Mouse (Mus musculus) liver, embryonic 14.5 days (tissue): Measurements from ENCODE around the gene Slc7a10. TPM values are rescaled to one million over a fixed set of nuclear protein-coding genes. Genes with fewer than 3 reads are reported as not detected.
A peak's percentile ranks its signal among the peaks of the same experiment; 100 is the strongest.

Source experiments
- ATAC-seq: fragments of 200-750 bp; cut with Nextera tagmentation; 2 replicates; pipeline ENCODE4 v1.8.0; 2017; ENCODE audit warnings: moderate number of reproducible peaks, mild to moderate bottlenecking, moderate library complexity; ENCODE audit not compliant: insufficient read depth
- DNase-seq, 3 experiments: peaks; one replicate each; pipeline ENCODE4 v3.0.0-alpha.2; 2012 to 2013; ENCODE audit warnings: low read depth in 3 of 3, low spot score in 3 of 3
- H3K27ac ChIP-seq: fragments of 300-500 bp; sonication (generic); 2 replicates; pipeline ENCODE4 v1.5.1; 2014; ENCODE audit warnings: moderate library complexity, mild to moderate bottlenecking, control low read depth, inconsistent platforms
- H3K27me3 ChIP-seq: fragments of 300-500 bp; sonication (generic); 2 replicates; pipeline ENCODE4 v1.6.1; 2014; ENCODE audit warnings: mild to moderate bottlenecking, low read length, moderate library complexity; ENCODE audit not compliant: control insufficient read depth, insufficient read depth
- H3K36me3 ChIP-seq: fragments of 300-500 bp; sonication (generic); replicated peaks from 2 replicates; pipeline ENCODE4 v1.6.1; 2014; ENCODE audit warnings: low read depth; ENCODE audit not compliant: control insufficient read depth, insufficient read depth
- H3K4me1 ChIP-seq, 2 experiments: fragments of 200-500 bp in 1 of 2; fragments of 300-500 bp in 1 of 2; sonication (generic) in 1 of 2; replicated peaks; 2 replicates each; pipeline ENCODE4 v1.6.1; 2012 to 2014; ENCODE audit warnings: antibody characterized with exemption in 1 of 2, inconsistent platforms in 1 of 2, low read length in 1 of 2; ENCODE audit not compliant: control insufficient read depth in 2 of 2, insufficient read depth in 2 of 2
- H3K4me2 ChIP-seq: fragments of 300-500 bp; sonication (generic); 2 replicates; pipeline ENCODE4 v1.6.1; 2014; ENCODE audit warnings: low read depth, mild to moderate bottlenecking, control low read depth, moderate library complexity
- H3K4me3 ChIP-seq, 2 experiments: fragments of 200-500 bp in 1 of 2; fragments of 300-500 bp in 1 of 2; sonication (generic) in 1 of 2; 2 replicates each; pipeline ENCODE4 v1.5.1; 2012 to 2014; ENCODE audit warnings: low read depth in 2 of 2, low read length in 2 of 2, mild to moderate bottlenecking in 2 of 2, control low read depth in 1 of 2, inconsistent platforms in 1 of 2, moderate library complexity in 1 of 2; ENCODE audit not compliant: insufficient read depth in 1 of 2
- H3K9ac ChIP-seq: fragments of 300-500 bp; sonication (generic); replicated peaks from 2 replicates; pipeline ENCODE4 v1.6.1; 2014; ENCODE audit warnings: mild to moderate bottlenecking, control low read depth, moderate library complexity
- H3K9me3 ChIP-seq: fragments of 300-500 bp; sonication (generic); 2 replicates; pipeline ENCODE4 v1.6.1; 2016; ENCODE audit warnings: low read length, mixed read lengths; ENCODE audit not compliant: control insufficient read depth
- CTCF ChIP-seq: IDR thresholded peaks from 2 replicates; pipeline ENCODE4 v1.5.1; 2016; ENCODE audit warnings: antibody characterized with exemption, low read depth, control low read depth
- EP300 ChIP-seq: IDR thresholded peaks from 2 replicates; pipeline ENCODE4 v1.6.1; 2016; ENCODE audit warnings: antibody characterized with exemption, low read depth
- WGBS: fragments of 180-500 bp; shearing (Covaris S2); extraction: QIAGEN DNeasy Blood & Tissue Kit; methylation state at CpG from one replicate; pipeline ENCODE4 v1.1.7; 2014; ENCODE audit not compliant: insufficient replicate concordance; 5-methylcytosine and 5-hydroxymethylcytosine counted together
- polyA plus RNA-seq, 2 experiments: library from polyadenylated mRNA; depleted of rRNA in 1 of 2; stranded (reverse) in 1 of 2; unstranded in 1 of 2; fragments of >200 nt; fragmentation: Nextera tagmentation in 1 of 2; extraction: Ambion mirVana in 1 of 2; gene quantifications; 2 replicates each; pipeline versions ENCODE4 v1.2.1 to v1.2.3; 2012 to 2014

Slc7a10 gene
- polyA plus RNA-seq, 2 experiments = 0.22 to 0.29 TPM

GRCm38 (mm10) chr7:35184833-35185724 is 1.1 kb upstream of the Slc7a10 start:
- peak overlapping the region; percentile 29 for H3K4me2 ChIP-seq
- peak overlapping the region in 1 of 2 experiments; percentile 8; a peak in 1 of 4 replicates for H3K4me3 ChIP-seq
- H3K27me3 ChIP-seq = peaks cover 33% of the 10 kb centered on the region
- H3K4me1 ChIP-seq = no peaks in the 10 kb centered on the region
- no peak for ATAC-seq
- WGBS = 4% methylated on average over 52 of the region's 54 CpGs
- H3K9ac ChIP-seq = no peak overlapping the region
- peak; percentile 37 for TF ChIP-seq CTCF
- no peak for TF ChIP-seq EP300
- no peak for DNase-seq
- no peaks in the 10 kb centered on the region for H3K36me3 ChIP-seq
- H3K27ac ChIP-seq = no peak overlapping the region
- H3K9me3 ChIP-seq = no peaks in the 10 kb centered on the region

GRCm38 (mm10) chr7:35189699-35190098 is 3.5 kb downstream of the Slc7a10 start:
- DNase-seq (no peak), ATAC-seq (no peak)
- 33% methylated on average over 5 of the region's 5 CpGs for WGBS
- TF ChIP-seq EP300 (no peak), CTCF (no peak)
- H3K4me2 ChIP-seq = no peak overlapping the region
- peaks cover 27% of the 10 kb centered on the region for H3K27me3 ChIP-seq
- H3K9me3 ChIP-seq = no peaks in the 10 kb centered on the region
- H3K9ac ChIP-seq = no peak overlapping the region
- no peaks in the 10 kb centered on the region for H3K4me1 ChIP-seq
- no peaks in the 10 kb centered on the region for H3K36me3 ChIP-seq
- H3K4me3 ChIP-seq = no peak overlapping the region
- H3K27ac ChIP-seq = no peak overlapping the region

- Histone ChIP-seq H3K9ac (no peak overlapping the region), H3K4me2 (no peak overlapping the region), H3K27ac (no peak overlapping the region), H3K4me3 (no peak overlapping the region), H3K4me1 (no peaks in the 10 kb centered on the region), H3K27me3 (peaks cover 11% of the 10 kb centered on the region), H3K36me3 (no peaks in the 10 kb centered on the region), H3K9me3 (no peaks in the 10 kb centered on the region)
- no peak for ATAC-seq
- no peak for TF ChIP-seq CTCF
- no peak for TF ChIP-seq EP300
- no peak for DNase-seq
- WGBS = 29% methylated on average over 2 of the region's 2 CpGs
Observed at GRCm38 (mm10) chr7:35191276-35191675, 5.1 kb downstream of the Slc7a10 start.

- Histone ChIP-seq H3K4me1 (no peaks in the 10 kb centered on the region), H3K4me3 (no peak overlapping the region), H3K4me2 (no peak overlapping the region), H3K9ac (no peak overlapping the region), H3K9me3 (no peaks in the 10 kb centered on the region), H3K27ac (no peak overlapping the region), H3K27me3 (no peaks in the 10 kb centered on the region), H3K36me3 (no peaks in the 10 kb centered on the region)
- 50% methylated on average over 2 of the region's 2 CpGs for WGBS
- TF ChIP-seq CTCF (no peak), EP300 (no peak)
- ATAC-seq (no peak), DNase-seq (no peak)
Observed at GRCm38 (mm10) chr7:35197022-35197421, 10.8 kb downstream of the Slc7a10 start.

- 70% methylated on average over 12 of the region's 12 CpGs for WGBS
- Histone ChIP-seq H3K4me1 (no peaks in the 10 kb centered on the region), H3K27me3 (no peaks in the 10 kb centered on the region), H3K36me3 (no peaks in the 10 kb centered on the region), H3K4me3 (no peak overlapping the region), H3K9ac (no peak overlapping the region), H3K9me3 (no peaks in the 10 kb centered on the region), H3K27ac (no peak overlapping the region), H3K4me2 (no peak overlapping the region)
- no peak for ATAC-seq
- TF ChIP-seq EP300 (no peak), CTCF (no peak)
- no peak for DNase-seq
Observed at GRCm38 (mm10) chr7:35198981-35199754, 13.0 kb downstream of the Slc7a10 start.
